Mouse (Mus musculus) lung, postnatal 0 days (tissue): ENCODE results near the gene Qk. TPM values are rescaled to one million over a fixed set of nuclear protein-coding genes. Genes with fewer than 3 reads are reported as not detected.

Experiments
- ATAC-seq: fragments of 200-750 bp; cut with Nextera tagmentation; 2 replicates; pipeline ENCODE4 v1.8.0; 2017; ENCODE audit warnings: moderate library complexity
- DNase-seq: peaks from one replicate; pipeline ENCODE4 v3.0.0-alpha.2; 2016; ENCODE audit warnings: low spot score
- H3K27ac ChIP-seq: fragments of 300-500 bp; sonication (generic); 2 replicates; pipeline ENCODE4 v1.5.1; 2014; ENCODE audit warnings: antibody characterized with exemption, mild to moderate bottlenecking, low read length, mixed read lengths
- H3K27me3 ChIP-seq: fragments of 300-500 bp; sonication (generic); replicated peaks from 2 replicates; pipeline ENCODE4 v1.6.1; 2014; ENCODE audit warnings: low read length, mixed read lengths; ENCODE audit not compliant: insufficient read depth
- H3K36me3 ChIP-seq: fragments of 300-500 bp; sonication (generic); 2 replicates; pipeline ENCODE4 v1.6.1; 2014; ENCODE audit warnings: low read length, mixed read lengths; ENCODE audit not compliant: insufficient read depth
- H3K4me1 ChIP-seq: fragments of 300-500 bp; sonication (generic); 2 replicates; pipeline ENCODE4 v1.6.1; 2014; ENCODE audit warnings: antibody characterized with exemption, low read depth, low read length, mixed read lengths; ENCODE audit not compliant: insufficient read depth
- H3K4me2 ChIP-seq: fragments of 300-500 bp; sonication (generic); replicated peaks from 2 replicates; pipeline ENCODE4 v1.6.1; 2014; ENCODE audit warnings: low read depth, mild to moderate bottlenecking, low read length, moderate library complexity, mixed read lengths
- H3K4me3 ChIP-seq: fragments of 300-500 bp; sonication (generic); 2 replicates; pipeline ENCODE4 v1.5.1; 2014; ENCODE audit warnings: low read depth, low read length
- H3K9ac ChIP-seq: fragments of 300-500 bp; sonication (generic); replicated peaks from 2 replicates; pipeline ENCODE4 v1.6.1; 2014; ENCODE audit warnings: low read depth, mild to moderate bottlenecking
- H3K9me3 ChIP-seq: fragments of 300-500 bp; sonication (generic); 2 replicates; pipeline ENCODE4 v1.6.1; 2016; ENCODE audit warnings: low read length, mixed read lengths
- CTCF ChIP-seq: IDR thresholded peaks from 2 replicates; pipeline ENCODE4 v1.5.1; 2016; ENCODE audit warnings: antibody characterized with exemption, mild to moderate bottlenecking
- EP300 ChIP-seq: IDR thresholded peaks from 2 replicates; pipeline ENCODE4 v1.6.1; 2016; ENCODE audit warnings: antibody characterized with exemption, mild to moderate bottlenecking, control low read depth
- WGBS: fragments of 180-500 bp; shearing (Covaris S2); extraction: QIAGEN DNeasy Blood & Tissue Kit; methylation state at CpG from one replicate; pipeline ENCODE4 v1.1.7; 2014; 5-methylcytosine and 5-hydroxymethylcytosine counted together
- polyA plus RNA-seq: library from polyadenylated mRNA; unstranded; fragments of >200 nt; fragmentation: Nextera tagmentation; extraction: Ambion mirVana; gene quantifications from 2 replicates; pipeline ENCODE4 v1.2.1, GENCODE M21; 2015

The Qk gene
- polyA plus RNA-seq = 60.2 and 67.9 TPM in 2 replicates

DNA sequence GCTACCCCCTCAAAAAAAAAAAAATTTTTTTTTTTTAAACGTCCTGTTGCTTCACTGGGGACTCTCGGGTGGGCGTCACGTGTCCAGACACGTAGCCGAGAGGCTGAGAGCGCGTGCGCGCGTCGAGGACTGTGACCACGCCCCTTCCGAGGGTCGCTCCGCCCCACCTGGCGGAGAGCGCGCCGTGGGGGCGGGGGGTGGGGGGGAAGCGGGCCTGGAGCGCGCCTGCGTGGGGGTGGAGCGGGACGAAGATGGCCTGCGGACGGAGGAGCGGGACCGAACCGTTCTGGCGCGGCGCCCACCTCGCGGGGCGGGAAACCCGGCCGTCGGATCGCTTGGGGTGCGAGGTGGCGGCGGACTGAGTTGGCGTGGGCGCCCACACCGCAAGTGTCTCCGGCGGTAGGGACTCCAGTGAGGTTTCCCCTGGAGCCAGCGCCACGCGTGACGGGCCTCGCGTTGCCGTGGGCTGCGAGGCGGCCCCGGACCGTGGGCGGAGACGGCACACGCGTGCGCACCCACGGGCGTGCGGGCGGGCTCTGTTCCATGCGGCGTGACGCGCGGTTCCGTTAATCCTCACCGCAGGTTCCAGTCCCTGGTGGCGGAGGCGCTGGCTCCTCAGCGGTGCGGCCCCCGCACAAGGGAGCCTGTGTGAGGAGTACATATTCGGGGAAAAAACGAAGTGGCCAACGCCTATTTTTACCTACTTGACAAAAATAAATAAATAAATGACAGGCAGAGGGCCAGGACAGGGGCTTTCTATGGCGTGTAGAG lies at the start of gene Qk:
Qk (minus strand) TSS at position 170 of the 771 bp plus-strand sequence.
- WGBS = under 1% methylated on average over 72 of the region's 86 CpGs

DNA sequence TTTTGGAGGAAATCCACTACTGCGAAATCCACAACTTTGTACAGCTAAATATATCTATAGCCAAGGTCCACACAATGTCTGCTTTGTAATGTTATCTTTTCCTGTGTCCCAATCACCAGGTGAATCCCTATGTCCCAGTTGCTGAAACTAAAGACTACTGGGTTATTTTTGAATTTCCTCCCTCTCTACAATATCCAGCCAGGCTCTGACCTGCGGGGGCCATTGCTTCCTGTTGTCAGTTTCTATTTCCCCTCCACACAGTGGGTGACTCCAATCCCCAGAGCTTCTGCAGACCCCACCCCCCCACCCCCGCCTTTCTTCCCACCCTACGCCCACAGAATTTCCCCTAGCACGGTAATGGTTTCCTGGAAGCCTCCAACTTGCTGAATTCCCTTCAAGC lies 47.4 kb upstream of the Qk start:
- H3K4me2 ChIP-seq = no peak overlapping the region
- no peak overlapping the region for H3K4me3 ChIP-seq
- ATAC-seq = no peak
- peaks cover 13% of the 10 kb centered on the region for H3K4me1 ChIP-seq
- H3K27ac ChIP-seq = no peak overlapping the region
- H3K9ac ChIP-seq = no peak overlapping the region
- no peaks in the 10 kb centered on the region for H3K36me3 ChIP-seq
- DNase-seq = no peak
- 65% methylated on average over 5 of the region's 5 CpGs for WGBS
- TF ChIP-seq EP300 = no peak
- H3K9me3 ChIP-seq = no peaks in the 10 kb centered on the region
- H3K27me3 ChIP-seq = no peaks in the 10 kb centered on the region

More for the DNA sequence above, at the start of gene Qk:
- TF ChIP-seq EP300 (no peak), CTCF (no peak; the same call in 1 of the 2 replicates)
- peak; percentile 81 for ATAC-seq
- H3K27ac ChIP-seq = peak within 1 kb of the TSS; percentile 100
- peak within 1 kb of the TSS; percentile 91 for H3K4me3 ChIP-seq
- DNase-seq = peak; percentile 96
- peak within 1 kb of the TSS; percentile 73 for H3K4me2 ChIP-seq
- no peaks in the 10 kb centered on the region; the same call in 1 of the 2 replicates for H3K4me1 ChIP-seq
- no peaks in the 10 kb centered on the region for H3K27me3 ChIP-seq
- no peaks in the 10 kb centered on the region for H3K9me3 ChIP-seq
- H3K36me3 ChIP-seq = no peaks in the 10 kb centered on the region
- peak within 1 kb of the TSS; percentile 100 for H3K9ac ChIP-seq

DNA sequence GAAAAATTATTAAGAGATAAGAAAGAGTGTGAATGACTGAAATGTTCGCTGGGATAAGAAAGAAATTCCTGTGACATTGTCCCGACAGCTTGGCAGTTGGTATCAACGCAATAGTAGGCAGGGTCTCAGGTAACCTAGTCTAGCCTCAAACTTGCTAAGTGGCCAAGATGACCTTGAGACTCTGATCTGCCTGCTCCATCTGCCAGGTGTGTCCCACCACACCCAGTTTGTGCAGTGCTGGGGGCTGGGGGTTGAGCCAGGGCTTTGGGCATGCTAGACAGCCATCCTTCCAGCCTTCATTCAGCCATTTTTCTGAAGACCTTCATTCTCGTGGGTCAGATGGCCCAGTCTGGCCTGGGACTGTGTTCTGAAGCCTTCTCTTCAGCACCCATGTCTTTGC lies 46.9 kb upstream of the Qk start:
- DNase-seq = no peak
- no peaks in the 10 kb centered on the region for H3K9me3 ChIP-seq
- TF ChIP-seq EP300 = no peak
- TF ChIP-seq CTCF = no peak
- no peak overlapping the region for H3K9ac ChIP-seq
- H3K4me3 ChIP-seq = no peak overlapping the region
- no peak for ATAC-seq
- no peak overlapping the region for H3K4me2 ChIP-seq
- H3K36me3 ChIP-seq = no peaks in the 10 kb centered on the region
- H3K4me1 ChIP-seq = peaks cover 13% of the 10 kb centered on the region
- WGBS = 65% methylated on average over 4 of the region's 4 CpGs
- no peaks in the 10 kb centered on the region for H3K27me3 ChIP-seq
- no peak overlapping the region for H3K27ac ChIP-seq

GRCm38 (mm10) chr17:10365501-10366482 lies 46.1 kb upstream of the Qk start:
- ATAC-seq (no peak), DNase-seq (no peak)
- Histone ChIP-seq H3K4me3 (no peak overlapping the region), H3K27ac (no peak overlapping the region), H3K4me1 (peaks cover 10% of the 10 kb centered on the region), H3K4me2 (no peak overlapping the region), H3K36me3 (no peaks in the 10 kb centered on the region), H3K27me3 (no peaks in the 10 kb centered on the region), H3K9ac (no peak overlapping the region), H3K9me3 (no peaks in the 10 kb centered on the region)
- TF ChIP-seq EP300 (no peak), CTCF (no peak)
- 63% methylated on average over 13 of the region's 13 CpGs for WGBS

- peaks cover 4% of the 10 kb centered on the region; the same call in 1 of the 2 replicates for H3K4me1 ChIP-seq
- WGBS = 46% methylated on average over 3 of the region's 3 CpGs
- no peak overlapping the region for H3K4me2 ChIP-seq
- H3K27ac ChIP-seq = peak overlapping the region; percentile 75
- H3K4me3 ChIP-seq = no peak overlapping the region
- peak; percentile 38 for ATAC-seq
- H3K36me3 ChIP-seq = no peaks in the 10 kb centered on the region
- H3K9me3 ChIP-seq = no peaks in the 10 kb centered on the region
- peak; percentile 80 for DNase-seq
- H3K9ac ChIP-seq = no peak overlapping the region
- no peak for TF ChIP-seq CTCF
- peak; percentile 98 for TF ChIP-seq EP300
- H3K27me3 ChIP-seq = no peaks in the 10 kb centered on the region
Observed at GRCm38 (mm10) chr17:10363151-10363550, 43.5 kb upstream of the Qk start.

GRCm38 (mm10) chr17:10361882-10362291 lies 42.2 kb upstream of the Qk start:
- no peak overlapping the region for H3K4me2 ChIP-seq
- DNase-seq = peak; percentile 94
- H3K27ac ChIP-seq = peak overlapping the region; percentile 75; the same call in 1 of the 2 replicates
- no peaks in the 10 kb centered on the region for H3K9me3 ChIP-seq
- 57% methylated on average over 7 of the region's 7 CpGs for WGBS
- H3K36me3 ChIP-seq = no peaks in the 10 kb centered on the region
- no peak overlapping the region for H3K9ac ChIP-seq
- ATAC-seq = peak; percentile 93
- H3K27me3 ChIP-seq = no peaks in the 10 kb centered on the region
- peaks cover 4% of the 10 kb centered on the region; the same call in 1 of the 2 replicates for H3K4me1 ChIP-seq
- TF ChIP-seq CTCF (no peak), EP300 (peak; percentile 100)
- no peak overlapping the region for H3K4me3 ChIP-seq
